Mouse (Mus musculus) frontal cortex, postnatal 36 days (tissue): ENCODE results near the gene Bcl2a1a.
A peak's percentile ranks its signal among the peaks of the same experiment; 100 is the strongest.
"Not testable (repeated sequence)": the region's sequence is repeated elsewhere in the genome, so short reads cannot be mapped to it uniquely, and the experiment has no call there.

Experiments
- DNase-seq, 2 experiments: peaks; one replicate each; pipeline ENCODE4 v3.0.0; 2022; ENCODE audit warnings: low spot score in 2 of 2

Gene Bcl2a1a

DNA sequence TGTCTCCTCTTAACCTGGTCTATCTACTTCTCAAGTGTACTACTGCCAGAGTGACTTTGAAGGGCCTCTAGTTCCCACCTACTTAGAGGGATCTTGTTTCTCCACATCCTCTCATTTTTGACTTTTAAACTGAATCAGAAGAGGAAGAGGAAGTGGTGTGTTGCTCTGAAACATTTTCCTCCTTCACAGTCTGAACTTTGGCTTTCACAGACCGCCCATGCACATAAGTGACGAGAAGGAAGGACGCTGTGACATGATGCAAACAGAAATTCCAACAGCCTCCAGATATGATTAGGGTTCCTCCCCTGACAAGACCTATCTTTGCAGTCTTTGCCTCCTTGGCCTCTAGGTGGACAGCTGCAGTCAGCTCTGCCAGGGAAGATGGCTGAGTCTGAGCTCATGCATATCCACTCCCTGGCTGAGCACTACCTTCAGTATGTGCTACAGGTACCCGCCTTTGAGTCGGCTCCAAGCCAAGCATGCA, at the start of gene Bcl2a1a:
Bcl2a1a (plus strand) TSS at position 231 of the 484 bp plus-strand sequence.
- DNase-seq = not testable (repeated sequence)

- DNase-seq = not testable (repeated sequence)
Measured at GRCm38 (mm10) chr9:88916576-88916975, 40.1 kb upstream of the Bcl2a1a start.

DNA sequence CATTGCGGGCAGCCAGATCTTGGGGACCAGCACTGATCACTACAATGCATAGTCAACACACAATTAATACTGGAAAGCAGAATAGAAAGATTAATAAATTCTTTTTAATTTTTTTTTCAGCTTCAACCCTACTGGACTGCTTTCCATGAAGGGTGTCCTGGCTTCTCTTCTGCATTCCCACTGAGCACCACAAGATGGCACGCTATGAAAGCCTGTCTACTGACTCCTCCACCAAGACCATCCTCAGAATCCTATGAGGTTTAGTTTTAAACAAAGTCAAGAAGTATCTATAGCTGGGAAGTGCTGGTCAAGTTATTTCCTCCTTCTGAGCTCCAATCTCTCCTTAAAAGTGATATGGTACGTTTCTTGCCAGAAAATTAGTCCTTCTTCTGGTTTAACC, 18.4 kb upstream of the Bcl2a1a start:
- peak in 1 of 2 experiments; percentile 34 for DNase-seq

- not testable (repeated sequence) for DNase-seq
Measured at GRCm38 (mm10) chr9:88951466-88951865, 5.2 kb upstream of the Bcl2a1a start.

DNA sequence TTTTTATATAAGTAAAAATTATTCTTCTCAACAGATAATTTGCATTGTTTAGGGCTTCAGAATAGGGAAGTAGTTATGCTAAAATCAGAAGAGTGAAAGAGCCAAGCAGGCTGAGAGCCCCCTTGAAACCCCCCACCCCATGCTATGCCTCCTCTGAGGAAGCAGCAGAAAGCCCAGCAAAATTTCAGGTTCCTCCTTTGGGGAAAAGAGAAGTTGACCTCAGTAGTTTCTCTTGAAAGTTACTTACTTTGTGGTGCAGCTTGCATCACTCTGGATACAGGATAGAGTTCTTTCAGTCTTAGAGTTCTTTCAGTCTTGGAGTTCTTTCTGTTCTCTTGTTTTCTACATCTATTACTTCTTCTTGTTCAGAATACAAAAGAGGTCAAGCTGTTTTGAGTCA, 3.5 kb upstream of the Bcl2a1a start:
- DNase-seq = not testable (repeated sequence)

- DNase-seq = not testable (repeated sequence)
Measured at GRCm38 (mm10) chr9:88955224-88955623, 1.5 kb upstream of the Bcl2a1a start.

- DNase-seq = not testable (repeated sequence)
Measured at GRCm38 (mm10) chr9:88956035-88956434, 665 bp upstream of the Bcl2a1a start.

- no peak for DNase-seq
Measured at GRCm38 (mm10) chr9:88958891-88959290, 2.2 kb downstream of the Bcl2a1a start.

DNA sequence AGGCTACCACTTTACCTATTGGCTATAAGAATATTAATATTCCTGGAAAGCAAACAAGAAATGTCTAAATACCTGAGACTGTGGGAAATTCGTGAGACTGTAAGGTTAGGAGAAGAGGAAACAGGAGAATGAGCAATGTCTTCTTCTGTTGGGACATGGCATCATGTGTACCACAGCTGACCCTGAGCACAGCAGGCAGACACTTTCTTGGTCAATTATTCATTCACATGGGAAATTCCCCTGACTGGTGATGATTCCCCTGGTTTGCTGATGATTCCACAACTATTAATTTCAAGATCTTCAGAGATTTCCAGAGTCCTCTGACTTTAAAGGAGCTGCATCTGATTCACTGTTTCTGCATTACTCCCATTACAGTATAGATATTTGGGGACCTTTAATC, 3.3 kb downstream of the Bcl2a1a start:
- not testable (repeated sequence) for DNase-seq

DNA sequence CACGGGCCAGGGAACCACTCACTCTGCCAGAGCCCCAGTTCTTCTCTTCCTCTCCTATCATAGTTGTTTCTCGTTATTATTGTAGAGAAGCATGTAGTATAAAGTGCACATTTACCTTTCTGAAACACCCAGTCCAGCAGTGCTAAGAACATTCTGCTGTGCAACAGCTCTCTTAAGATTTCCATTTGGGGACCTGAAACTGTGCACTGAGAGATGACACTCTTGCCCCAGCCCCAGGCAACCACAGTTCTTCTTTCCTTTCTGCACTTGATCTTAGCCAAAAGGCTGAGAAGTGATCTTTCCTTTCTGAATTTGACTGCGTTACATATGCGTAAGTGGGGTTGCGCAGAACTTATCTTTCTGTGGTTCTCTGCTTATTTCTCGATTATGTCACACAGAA, 9.8 kb downstream of the Bcl2a1a start:
- DNase-seq = not testable (repeated sequence)

DNA sequence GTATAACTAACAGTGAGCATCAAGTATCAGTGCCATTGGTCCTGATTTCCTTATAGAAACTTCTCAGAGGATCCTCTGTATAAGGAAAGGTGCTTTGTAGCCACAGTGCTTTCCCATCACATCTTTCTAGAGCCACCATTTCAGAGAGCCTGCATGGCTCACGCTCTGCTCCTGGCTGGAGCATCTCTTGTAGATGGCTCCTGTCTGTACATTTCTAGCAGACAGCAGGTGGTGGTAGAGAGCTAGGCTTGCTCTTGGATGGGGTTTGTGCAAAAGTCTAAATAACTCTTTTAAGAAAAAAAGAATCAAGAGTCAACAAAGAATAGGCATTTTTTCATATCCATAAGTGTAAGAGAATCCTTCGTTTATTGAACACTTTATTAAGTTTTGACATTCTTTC, 12.8 kb downstream of the Bcl2a1a start:
- DNase-seq = not testable (repeated sequence)

- DNase-seq = not testable (repeated sequence)
Measured at GRCm38 (mm10) chr9:88976875-88977274, 20.2 kb downstream of the Bcl2a1a start.

- not testable (repeated sequence) for DNase-seq
Measured at GRCm38 (mm10) chr9:88979781-88980180, 23.1 kb downstream of the Bcl2a1a start.

GRCm38 (mm10) chr9:89001541-89001940, 44.8 kb downstream of the Bcl2a1a start:
- not testable (repeated sequence) for DNase-seq
